Mouse (Mus musculus) limb, embryonic 11.5 days (tissue): Measurements from ENCODE around the gene Fancf. TPM values are rescaled to one million over a fixed set of nuclear protein-coding genes. Genes with fewer than 3 reads are reported as not detected.

Experiments used
- ATAC-seq: fragments of 200-750 bp; cut with Nextera tagmentation; 2 replicates; pipeline ENCODE4 v1.8.0; 2017; ENCODE audit warnings: low read depth; ENCODE audit not compliant: insufficient number of reproducible peaks, low FRiP score, low TSS enrichment
- DNase-seq: peaks from one replicate; pipeline ENCODE4 v3.0.0-alpha.2; 2015; ENCODE audit warnings: low spot score
- H3K27ac ChIP-seq: fragments of 300-500 bp; sonication (generic); replicated peaks from 2 replicates; pipeline ENCODE4 v1.5.1; 2014; ENCODE audit warnings: low read depth, mild to moderate bottlenecking, low read length
- H3K27me3 ChIP-seq: fragments of 300-500 bp; sonication (generic); 2 replicates; pipeline ENCODE4 v1.6.1; 2014; ENCODE audit warnings: mild to moderate bottlenecking, low read length, mixed read lengths; ENCODE audit not compliant: control insufficient read depth, insufficient read depth
- H3K36me3 ChIP-seq: fragments of 300-500 bp; sonication (generic); 2 replicates; pipeline ENCODE4 v1.6.1; 2014; ENCODE audit warnings: mild to moderate bottlenecking, low read length, moderate library complexity, mixed read lengths; ENCODE audit not compliant: control insufficient read depth, insufficient read depth
- H3K4me1 ChIP-seq: fragments of 300-500 bp; sonication (generic); 2 replicates; pipeline ENCODE4 v1.6.1; 2014; ENCODE audit warnings: low read length, mixed read lengths; ENCODE audit not compliant: control insufficient read depth, insufficient read depth
- H3K4me2 ChIP-seq: fragments of 300-500 bp; sonication (generic); 2 replicates; pipeline ENCODE4 v1.6.1; 2014; ENCODE audit warnings: low read depth, mild to moderate bottlenecking, moderate library complexity; ENCODE audit not compliant: severe bottlenecking
- H3K4me3 ChIP-seq: fragments of 300-500 bp; sonication (generic); 2 replicates; pipeline ENCODE4 v1.5.1; 2014; ENCODE audit warnings: low read depth, low read length
- H3K9ac ChIP-seq: fragments of 300-500 bp; sonication (generic); 2 replicates; pipeline ENCODE4 v1.6.1; 2014; ENCODE audit warnings: mild to moderate bottlenecking, low read length
- H3K9me3 ChIP-seq: fragments of 300-500 bp; sonication (generic); 2 replicates; pipeline ENCODE4 v1.6.1; 2016; ENCODE audit warnings: low read length; ENCODE audit not compliant: control insufficient read depth
- WGBS: fragments of 180-500 bp; shearing (Covaris S2); extraction: QIAGEN DNeasy Blood & Tissue Kit; methylation state at CpG from one replicate; pipeline ENCODE4 v1.1.7; 2014; 5-methylcytosine and 5-hydroxymethylcytosine counted together
- polyA plus RNA-seq: library from polyadenylated mRNA; unstranded; fragments of >200 nt; fragmentation: Nextera tagmentation; extraction: Ambion mirVana; gene quantifications from 2 replicates; pipeline ENCODE4 v1.2.1, GENCODE M21; 2014

The Fancf gene
- polyA plus RNA-seq: 20.1 and 21.1 TPM in 2 replicates

GRCm38 (mm10) chr7:51862097-51862492, at the start of gene Fancf:
Fancf (minus strand) TSS chr7:51862267.
- DNase-seq: peak; percentile 99
- H3K9ac ChIP-seq: peak within 1 kb of the TSS; percentile 92
- peak within 1 kb of the TSS; percentile 96 for H3K27ac ChIP-seq
- peaks cover 11% of the 10 kb centered on the region for H3K4me1 ChIP-seq
- ATAC-seq: peak; percentile 95
- H3K4me3 ChIP-seq: peak within 1 kb of the TSS; percentile 50
- no peaks in the 10 kb centered on the region for H3K9me3 ChIP-seq
- WGBS: under 1% methylated on average over 43 of the region's 43 CpGs
- peaks cover 6% of the 10 kb centered on the region; the same call in 1 of the 2 replicates for H3K36me3 ChIP-seq
- H3K27me3 ChIP-seq: no peaks in the 10 kb centered on the region
- peak within 1 kb of the TSS; percentile 65 for H3K4me2 ChIP-seq

- H3K4me3 ChIP-seq: no peak overlapping the region
- H3K27me3 ChIP-seq: no peaks in the 10 kb centered on the region
- H3K9me3 ChIP-seq: no peaks in the 10 kb centered on the region
- peak; percentile 27 for DNase-seq
- H3K36me3 ChIP-seq: no peaks in the 10 kb centered on the region
- WGBS: 55% methylated on average over 6 of the region's 6 CpGs
- H3K4me2 ChIP-seq: no peak overlapping the region
- no peak overlapping the region for H3K9ac ChIP-seq
- peak overlapping the region; percentile 61 for H3K27ac ChIP-seq
- H3K4me1 ChIP-seq: peaks cover 12% of the 10 kb centered on the region
- no peak for ATAC-seq
Measured at GRCm38 (mm10) chr7:51899066-51899465, 37.0 kb upstream of the Fancf start.

- peaks cover 18% of the 10 kb centered on the region for H3K4me1 ChIP-seq
- H3K27me3 ChIP-seq: no peaks in the 10 kb centered on the region
- H3K4me2 ChIP-seq: no peak overlapping the region
- WGBS: 26% methylated on average over 2 of the region's 2 CpGs
- ATAC-seq (peak; percentile 66; the same call in 1 of the 2 replicates), DNase-seq (peak; percentile 40)
- H3K9ac ChIP-seq: no peak overlapping the region
- H3K27ac ChIP-seq: peak overlapping the region; percentile 95
- no peaks in the 10 kb centered on the region for H3K9me3 ChIP-seq
- no peak overlapping the region for H3K4me3 ChIP-seq
- no peaks in the 10 kb centered on the region for H3K36me3 ChIP-seq
Measured at GRCm38 (mm10) chr7:51894939-51895338, 32.9 kb upstream of the Fancf start.

GRCm38 (mm10) chr7:51894133-51894801, 32.2 kb upstream of the Fancf start:
- no peak for DNase-seq
- H3K4me3 ChIP-seq: no peak overlapping the region
- WGBS: 39% methylated on average over 4 of the region's 4 CpGs
- H3K4me2 ChIP-seq: no peak overlapping the region
- H3K27me3 ChIP-seq: no peaks in the 10 kb centered on the region
- no peaks in the 10 kb centered on the region for H3K36me3 ChIP-seq
- peak overlapping the region; percentile 84 for H3K27ac ChIP-seq
- H3K4me1 ChIP-seq: peaks cover 18% of the 10 kb centered on the region
- no peak overlapping the region for H3K9ac ChIP-seq
- no peaks in the 10 kb centered on the region for H3K9me3 ChIP-seq
- ATAC-seq: peak; percentile 81; the same call in 1 of the 2 replicates

DNA sequence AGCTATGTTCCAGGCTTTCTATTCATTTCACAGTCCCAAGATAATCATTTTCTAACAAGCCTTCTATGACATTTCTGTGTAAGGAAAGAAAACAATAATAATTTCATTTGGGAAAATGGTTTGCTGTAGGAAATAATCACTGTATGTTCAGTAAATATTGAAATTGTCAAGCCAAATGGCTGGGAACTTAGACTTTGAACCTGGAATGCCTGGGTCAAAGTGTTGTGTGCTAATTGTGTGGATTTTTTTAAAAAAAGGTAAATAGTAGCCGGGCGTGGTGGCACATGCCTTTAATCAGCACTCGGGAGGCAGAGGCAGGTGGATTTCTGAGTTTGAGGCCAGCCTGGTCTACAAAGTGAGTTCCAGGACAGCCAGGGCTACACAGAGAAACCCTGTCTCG, 30.9 kb upstream of the Fancf start:
- WGBS: 90% methylated on average over 4 of the region's 4 CpGs

DNA sequence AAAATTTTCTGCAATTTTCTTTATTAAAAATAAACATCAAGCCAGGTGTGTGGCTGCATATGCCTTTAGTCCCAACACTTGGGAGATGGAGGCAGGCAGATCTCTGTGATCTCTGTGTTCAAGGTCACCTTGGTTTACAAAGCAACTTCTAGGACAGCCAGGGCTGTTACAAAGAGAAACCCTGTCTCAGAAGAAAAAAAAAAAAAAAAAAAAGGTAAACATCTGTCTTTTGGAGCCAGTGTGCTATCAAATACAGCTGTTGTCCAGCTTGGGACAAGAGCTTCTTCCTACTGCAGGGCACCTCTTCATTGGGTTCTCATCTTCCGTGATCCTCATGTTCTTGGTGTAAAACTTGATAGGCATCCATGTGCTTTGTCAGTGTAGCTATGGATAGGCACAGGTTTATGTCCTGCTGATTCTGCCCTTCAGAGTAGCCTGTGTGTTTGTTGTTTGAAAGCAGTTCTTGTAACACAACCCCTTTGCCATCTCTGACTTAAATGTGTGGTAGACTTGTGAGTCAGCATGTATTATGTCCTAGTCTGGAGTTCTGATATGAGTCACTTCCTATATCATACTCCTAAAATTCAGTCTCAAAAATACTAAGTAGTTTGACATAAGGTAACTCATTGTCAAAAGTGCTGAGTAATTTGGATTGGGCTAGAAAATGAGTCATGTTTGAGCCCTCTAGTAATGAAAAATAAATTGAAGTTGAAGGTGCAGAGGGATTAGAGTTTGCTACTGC, 30.3 kb upstream of the Fancf start:
- H3K4me1 ChIP-seq: peaks cover 18% of the 10 kb centered on the region

More for the DNA sequence above, 30.9 kb upstream of the Fancf start:
- Histone ChIP-seq H3K4me2 (no peak overlapping the region), H3K4me3 (no peak overlapping the region), H3K27ac (no peak overlapping the region), H3K9me3 (no peaks in the 10 kb centered on the region), H3K4me1 (peaks cover 18% of the 10 kb centered on the region), H3K27me3 (no peaks in the 10 kb centered on the region), H3K9ac (no peak overlapping the region), H3K36me3 (no peaks in the 10 kb centered on the region)
- ATAC-seq: no peak
- DNase-seq: no peak

GRCm38 (mm10) chr7:51889601-51890000, 27.5 kb upstream of the Fancf start:
- Histone ChIP-seq H3K4me2 (no peak overlapping the region), H3K9me3 (no peaks in the 10 kb centered on the region), H3K27me3 (no peaks in the 10 kb centered on the region), H3K4me1 (peaks cover 6% of the 10 kb centered on the region; the same call in 1 of the 2 replicates), H3K9ac (no peak overlapping the region), H3K36me3 (no peaks in the 10 kb centered on the region), H3K27ac (no peak overlapping the region), H3K4me3 (no peak overlapping the region)
- no peak for ATAC-seq
- no peak for DNase-seq
- WGBS: 91% methylated on average over 7 of the region's 7 CpGs

More for the DNA sequence above, 30.3 kb upstream of the Fancf start:
- H3K4me3 ChIP-seq: no peak overlapping the region
- no peaks in the 10 kb centered on the region for H3K27me3 ChIP-seq
- no peaks in the 10 kb centered on the region for H3K36me3 ChIP-seq
- WGBS: 68% methylated on average over 1 of the region's 1 CpGs
- H3K9me3 ChIP-seq: no peaks in the 10 kb centered on the region
- no peak overlapping the region for H3K4me2 ChIP-seq
- no peak overlapping the region for H3K27ac ChIP-seq
- ATAC-seq (no peak), DNase-seq (no peak)
- no peak overlapping the region for H3K9ac ChIP-seq

- no peak overlapping the region for H3K4me2 ChIP-seq
- H3K4me1 ChIP-seq: no peaks in the 10 kb centered on the region
- ATAC-seq: peak; percentile 68; the same call in 1 of the 2 replicates
- DNase-seq: peak; percentile 39
- no peak overlapping the region for H3K4me3 ChIP-seq
- no peaks in the 10 kb centered on the region for H3K9me3 ChIP-seq
- no peaks in the 10 kb centered on the region for H3K27me3 ChIP-seq
- H3K9ac ChIP-seq: no peak overlapping the region
- no peak overlapping the region; the same call in 1 of the 2 replicates for H3K27ac ChIP-seq
- no peaks in the 10 kb centered on the region for H3K36me3 ChIP-seq
- whole genome bisulfite sequencing: 53% methylated on average over 11 of the region's 11 CpGs
Measured at GRCm38 (mm10) chr7:51887678-51888567, 25.9 kb upstream of the Fancf start.
